ENCODE assay signal across 28 mouse cellular contexts in genomic region chr7:100446271-100446670, GRCm38 (mm10). TPM values are rescaled to one million over a fixed set of nuclear protein-coding genes. Genes with fewer than 3 reads are reported as not detected.
A peak's percentile ranks its signal among the peaks of the same experiment; 100 is the strongest.
DNase-seq lines count a peak whose midpoint lies in the region; ATAC-seq and TF ChIP-seq lines count a peak whose summit lies in the region.
"Had no signal": no experiment of that assay in that cellular context is flagged by ENCODE, and none has a peak within 500 bp of the region (broad histone marks: within the 10 kb centered on the region; RNA-seq: fewer than 3 reads in every experiment).

No protein-coding gene starts in this region.

- H3K27ac ChIP-seq in heart, embryonic 10.5 days = no peak overlapping the region
- H3K27ac ChIP-seq in kidney, embryonic 14.5 days (ENCODE audit: low read depth, low read length) = no peak overlapping the region
- H3K27ac ChIP-seq: embryonic facial prominence, embryonic 13.5 days; embryonic facial prominence, embryonic 15.5 days; forebrain, embryonic 10.5 days; forebrain, embryonic 12.5 days had no signal

- H3K9me3 ChIP-seq in heart, embryonic 10.5 days = no peaks in the 10 kb centered on the region
- no peaks in the 10 kb centered on the region for H3K9me3 ChIP-seq in kidney, embryonic 14.5 days (ENCODE audit: control insufficient read depth, low read length)
- H3K9me3 ChIP-seq: embryonic facial prominence, embryonic 13.5 days; embryonic facial prominence, embryonic 15.5 days; forebrain, embryonic 10.5 days; forebrain, embryonic 12.5 days; G1E had no signal

- no peak overlapping the region for H3K4me2 ChIP-seq in kidney, embryonic 14.5 days (replicated peaks; ENCODE audit: low read depth, low read length)
- H3K4me2 ChIP-seq: embryonic facial prominence, embryonic 13.5 days; embryonic facial prominence, embryonic 15.5 days; forebrain, embryonic 12.5 days had no signal

- no peak for TF ChIP-seq CTCF in brain, embryonic 14.5 days (IDR thresholded peaks at IDR 0.05; ENCODE audit: borderline replicate concordance, extremely low read depth, insufficient read depth, insufficient read length)

- no peak for ATAC-seq in kidney, embryonic 14.5 days (ENCODE audit: low FRiP score, low TSS enrichment)
- ATAC-seq: CD4-positive, CD25-positive, alpha-beta regulatory T cell, adult 4 months; forebrain, embryonic 14.5 days; forebrain, embryonic 16.5 days had no signal

- DNase-seq in heart, adult 11 months = peak; percentile 50
- DNase-seq in heart, embryonic 10.5 days (ENCODE audit: low spot score) = no peak
- DNase-seq in NIH3T3 (ENCODE audit: low read depth) = peak; percentile 17
- DNase-seq in brain, embryonic 14.5 days (ENCODE audit: low read depth) = peak; percentile 8
- no peak for DNase-seq in thymus, postnatal 10 days (ENCODE audit: low spot score in 2 of 2)
- DNase-seq: adrenal gland, adult 2 months; adrenal gland, postnatal 10 days; adrenal gland, postnatal 25 days; B cell, adult 2 months; cerebellum, adult 11 months; cerebellum, adult 18-20 months; cerebellum, adult 8-10 months; cerebellum, adult 9-11 months; cerebellum, postnatal 14 days; cerebellum, postnatal 36 days; embryo, embryonic 11 days had no signal

- H3K4me1 ChIP-seq in heart, embryonic 10.5 days = no peaks in the 10 kb centered on the region
- no peaks in the 10 kb centered on the region for H3K4me1 ChIP-seq in kidney, embryonic 14.5 days (ENCODE audit: control insufficient read depth, insufficient read depth, low read length)
- H3K4me1 ChIP-seq: embryonic facial prominence, embryonic 13.5 days; embryonic facial prominence, embryonic 15.5 days; forebrain, embryonic 10.5 days; forebrain, embryonic 12.5 days had no signal

- peaks cover 80% of the 10 kb centered on the region for H3K36me3 ChIP-seq in heart, embryonic 10.5 days
- H3K36me3 ChIP-seq in kidney, embryonic 14.5 days (ENCODE audit: control insufficient read depth, insufficient read depth, low read length) = peaks cover 75% of the 10 kb centered on the region

- no peak overlapping the region for H3K4me3 ChIP-seq in heart, embryonic 10.5 days
- no peak overlapping the region for H3K4me3 ChIP-seq in kidney, embryonic 14.5 days (ENCODE audit: low read length)
- H3K4me3 ChIP-seq: embryonic facial prominence, embryonic 13.5 days; embryonic facial prominence, embryonic 15.5 days; erythroblast, embryonic 14.5 days; forebrain, embryonic 10.5 days; forebrain, embryonic 12.5 days had no signal

- TF ChIP-seq POLR2A in brain, embryonic 14.5 days (IDR thresholded peaks at IDR 0.05; ENCODE audit: borderline replicate concordance, extremely low read depth, insufficient read depth, insufficient read length, poor library complexity, severe bottlenecking) = no peak

- H3K9ac ChIP-seq in kidney, embryonic 14.5 days (ENCODE audit: low read depth, low read length) = no peak overlapping the region
- H3K9ac ChIP-seq: embryonic facial prominence, embryonic 13.5 days; embryonic facial prominence, embryonic 15.5 days; forebrain, embryonic 12.5 days had no signal

- no peaks in the 10 kb centered on the region for H3K27me3 ChIP-seq in heart, embryonic 10.5 days (ENCODE audit: insufficient read depth, poor library complexity, severe bottlenecking)
- no peaks in the 10 kb centered on the region for H3K27me3 ChIP-seq in kidney, embryonic 14.5 days (ENCODE audit: control insufficient read depth, insufficient read depth, low read length)
- H3K27me3 ChIP-seq: CH12.LX; embryonic facial prominence, embryonic 13.5 days; embryonic facial prominence, embryonic 15.5 days; forebrain, embryonic 12.5 days had no signal

- 93% methylated on average over 5 of the region's 5 CpGs for WGBS in heart, embryonic 10.5 days
- 97% methylated on average over 5 of the region's 5 CpGs for WGBS in kidney, embryonic 14.5 days

RNA-seq across cellular contexts. Expression of gene Ucp3, which starts 26.5 kb away (rescaled TPM):
- 0.05 and 0.14 TPM in 2 replicates for polyA plus RNA-seq in heart, embryonic 10.5 days (2016; fragmentation: Nextera tagmentation; extraction: Ambion mirVana)
- 0.03 TPM in 1 of 2 replicates, not detected in the other for polyA plus RNA-seq in brain, embryonic 14.5 days (2012; rRNA removed)
- 0.08 TPM in 1 of 2 replicates, not detected in the other for polyA plus RNA-seq in kidney, embryonic 14.5 days (2014; fragmentation: Nextera tagmentation; extraction: Ambion mirVana)
- polyA plus RNA-seq: CD4-positive, CD25-positive, alpha-beta regulatory T cell, adult 4 months; embryonic facial prominence, embryonic 11.5 days; embryonic facial prominence, embryonic 13.5 days; erythroblast, embryonic 14.5 days; forebrain, embryonic 10.5 days; forebrain, embryonic 12.5 days; forebrain, embryonic 14.5 days; forebrain, embryonic 16.5 days; G1E had no signal

RNA-seq across cellular contexts. Expression of gene Ucp2, which starts 46.9 kb away (rescaled TPM):
- polyA plus RNA-seq in heart, embryonic 10.5 days (2016; fragmentation: Nextera tagmentation; extraction: Ambion mirVana) = 165 and 231 TPM in 2 replicates
- polyA plus RNA-seq in brain, embryonic 14.5 days (2012; rRNA removed) = 44.7 and 53.9 TPM in 2 replicates
- 156 and 193 TPM in 2 replicates for polyA plus RNA-seq in kidney, embryonic 14.5 days (2014; fragmentation: Nextera tagmentation; extraction: Ambion mirVana)

Comparison
In these comparisons a context has a peak if more than half of its experiments do, and no peak if none do; other contexts are left out.
1. DNase-seq: peak in heart, adult 11 months (single experiment), NIH3T3 (single experiment) and brain, embryonic 14.5 days (single experiment); none in heart, embryonic 10.5 days (single experiment) and thymus, postnatal 10 days (0 of 2).